Mouse (Mus musculus): ENCODE data around the gene Nphs1.

DNA sequence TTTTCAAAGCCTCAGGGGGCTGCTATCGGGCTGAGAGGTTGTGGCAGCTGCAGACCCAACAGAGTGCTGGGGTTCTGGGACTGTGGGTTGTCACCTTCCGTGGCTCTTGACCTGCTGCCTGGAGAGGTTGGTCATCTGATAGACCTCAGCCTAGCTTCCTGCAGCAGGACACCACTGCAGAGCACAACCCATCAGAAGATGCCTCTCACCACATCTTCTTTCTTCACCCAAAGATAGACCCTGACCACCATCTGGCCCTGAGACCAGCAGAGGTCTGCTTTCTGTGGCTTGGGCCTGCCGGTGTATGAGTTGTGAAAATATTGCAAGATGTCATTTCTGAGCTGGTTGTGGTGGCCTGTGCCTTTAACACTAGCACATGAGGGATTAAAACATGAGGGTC, 47.1 kb upstream of the Nphs1 start:
- TF ChIP-seq MAFK (IDR thresholded peaks at IDR 0.05; ENCODE audit: borderline replicate concordance, low read depth, low read length) = no peak
- no peak for TF ChIP-seq BHLHE40 (IDR thresholded peaks at IDR 0.05; ENCODE audit: borderline replicate concordance, low read depth, low read length)
- no peak for TF ChIP-seq CHD2 (IDR thresholded peaks at IDR 0.05; ENCODE audit: low read length)
- no peak for TF ChIP-seq CTCF (IDR thresholded peaks at IDR 0.05 in 2 of 3, conservative IDR thresholded peaks at IDR 0.05 in 1 of 3; ENCODE audit: control insufficient read depth in 1 of 3, insufficient read depth in 1 of 3, low read depth in 2 of 3, low read length in 3 of 3, poor library complexity in 1 of 3, severe bottlenecking in 1 of 3)
- no peak for TF ChIP-seq POLR2A (IDR thresholded peaks at IDR 0.05; ENCODE audit: control insufficient read depth in 1 of 2, insufficient read depth in 1 of 2, low read depth in 1 of 2, low read length in 2 of 2, poor library complexity in 1 of 2)
- no peak for TF ChIP-seq NRF1 (IDR thresholded peaks at IDR 0.05; ENCODE audit: insufficient read depth, low read depth, low read length, poor library complexity, severe bottlenecking)
